Mouse (Mus musculus) lung, postnatal 0 days (tissue): ENCODE measurements around the gene Gm614. TPM values are rescaled to one million over a fixed set of nuclear protein-coding genes. Genes with fewer than 3 reads are reported as not detected.

Source experiments
- ATAC-seq: fragments of 200-750 bp; cut with Nextera tagmentation; 2 replicates; pipeline ENCODE4 v1.8.0; 2017; ENCODE audit warnings: moderate library complexity
- DNase-seq: peaks from one replicate; pipeline ENCODE4 v3.0.0-alpha.2; 2016; ENCODE audit warnings: low spot score
- H3K27ac ChIP-seq: fragments of 300-500 bp; sonication (generic); 2 replicates; pipeline ENCODE4 v1.5.1; 2014; ENCODE audit warnings: antibody characterized with exemption, mild to moderate bottlenecking, low read length, mixed read lengths
- H3K27me3 ChIP-seq: fragments of 300-500 bp; sonication (generic); replicated peaks from 2 replicates; pipeline ENCODE4 v1.6.1; 2014; ENCODE audit warnings: low read length, mixed read lengths; ENCODE audit not compliant: insufficient read depth
- H3K36me3 ChIP-seq: fragments of 300-500 bp; sonication (generic); 2 replicates; pipeline ENCODE4 v1.6.1; 2014; ENCODE audit warnings: low read length, mixed read lengths; ENCODE audit not compliant: insufficient read depth
- H3K4me1 ChIP-seq: fragments of 300-500 bp; sonication (generic); 2 replicates; pipeline ENCODE4 v1.6.1; 2014; ENCODE audit warnings: antibody characterized with exemption, low read depth, low read length, mixed read lengths; ENCODE audit not compliant: insufficient read depth
- H3K4me2 ChIP-seq: fragments of 300-500 bp; sonication (generic); replicated peaks from 2 replicates; pipeline ENCODE4 v1.6.1; 2014; ENCODE audit warnings: low read depth, mild to moderate bottlenecking, low read length, moderate library complexity, mixed read lengths
- H3K4me3 ChIP-seq: fragments of 300-500 bp; sonication (generic); 2 replicates; pipeline ENCODE4 v1.5.1; 2014; ENCODE audit warnings: low read depth, low read length
- H3K9ac ChIP-seq: fragments of 300-500 bp; sonication (generic); replicated peaks from 2 replicates; pipeline ENCODE4 v1.6.1; 2014; ENCODE audit warnings: low read depth, mild to moderate bottlenecking
- H3K9me3 ChIP-seq: fragments of 300-500 bp; sonication (generic); 2 replicates; pipeline ENCODE4 v1.6.1; 2016; ENCODE audit warnings: low read length, mixed read lengths
- CTCF ChIP-seq: IDR thresholded peaks from 2 replicates; pipeline ENCODE4 v1.5.1; 2016; ENCODE audit warnings: antibody characterized with exemption, mild to moderate bottlenecking
- EP300 ChIP-seq: IDR thresholded peaks from 2 replicates; pipeline ENCODE4 v1.6.1; 2016; ENCODE audit warnings: antibody characterized with exemption, mild to moderate bottlenecking, control low read depth
- WGBS: fragments of 180-500 bp; shearing (Covaris S2); extraction: QIAGEN DNeasy Blood & Tissue Kit; methylation state at CpG from one replicate; pipeline ENCODE4 v1.1.7; 2014; 5-methylcytosine and 5-hydroxymethylcytosine counted together
- polyA plus RNA-seq: library from polyadenylated mRNA; unstranded; fragments of >200 nt; fragmentation: Nextera tagmentation; extraction: Ambion mirVana; gene quantifications from 2 replicates; pipeline ENCODE4 v1.2.1, GENCODE M21; 2015

Gene Gm614
- polyA plus RNA-seq, 1 experiment from 2014 or later: 0.27 TPM

DNA sequence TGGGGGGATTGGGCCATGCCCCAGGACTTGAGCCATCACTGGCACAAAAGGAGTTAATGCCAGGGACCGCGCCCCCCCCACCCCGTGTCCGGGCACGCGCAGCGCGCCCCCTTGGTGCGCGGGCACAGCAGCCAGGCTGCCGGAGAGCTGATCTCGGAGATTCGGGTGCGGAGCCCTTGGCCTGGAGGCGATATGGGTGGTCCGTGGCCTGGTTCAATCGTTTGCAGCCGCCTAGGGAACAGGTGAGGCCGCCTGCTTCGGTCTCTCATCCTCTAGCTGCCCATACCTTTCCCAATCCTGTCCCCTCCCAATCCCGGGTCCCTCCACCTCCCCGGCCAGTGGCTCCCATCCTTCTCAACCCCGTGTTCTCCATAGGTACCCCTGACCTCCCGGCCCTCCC is 35.3 kb upstream of the Gm614 start, which contains the start of gene Nlgn3:
Gene Nlgn3, plus strand, starts transcription at position 114 of the 400 bp plus-strand sequence.
- ATAC-seq (no peak), DNase-seq (no peak)
- Histone ChIP-seq H3K9me3 (no peaks in the 10 kb centered on the region), H3K4me2 (peak within 1 kb of the TSS; percentile 37), H3K27me3 (no peaks in the 10 kb centered on the region), H3K36me3 (no peaks in the 10 kb centered on the region), H3K4me1 (no peaks in the 10 kb centered on the region), H3K4me3 (no peak within 1 kb of the TSS), H3K9ac (no peak within 1 kb of the TSS), H3K27ac (no peak within 1 kb of the TSS)
- TF ChIP-seq CTCF (no peak), EP300 (no peak)
- WGBS: 12% methylated on average over 15 of the region's 24 CpGs

GRCm38 (mm10) chrX:101290111-101290510 is 26.3 kb upstream of the Gm614 start:
- H3K4me3 ChIP-seq: no peak overlapping the region
- ATAC-seq (no peak), DNase-seq (no peak)
- no peak overlapping the region for H3K9ac ChIP-seq
- H3K4me1 ChIP-seq: no peaks in the 10 kb centered on the region
- H3K4me2 ChIP-seq: no peak overlapping the region
- peaks cover 4% of the 10 kb centered on the region for H3K36me3 ChIP-seq
- H3K27me3 ChIP-seq: no peaks in the 10 kb centered on the region
- no peak overlapping the region for H3K27ac ChIP-seq
- 83% methylated on average over 10 of the region's 10 CpGs for WGBS
- no peaks in the 10 kb centered on the region for H3K9me3 ChIP-seq
- TF ChIP-seq EP300: no peak
- TF ChIP-seq CTCF: no peak

- Histone ChIP-seq H3K9ac (no peak overlapping the region), H3K27me3 (no peaks in the 10 kb centered on the region), H3K4me1 (no peaks in the 10 kb centered on the region), H3K4me2 (no peak overlapping the region), H3K36me3 (peaks cover 4% of the 10 kb centered on the region), H3K9me3 (no peaks in the 10 kb centered on the region), H3K27ac (no peak overlapping the region), H3K4me3 (no peak overlapping the region)
- WGBS: 82% methylated on average over 7 of the region's 7 CpGs
- no peak for TF ChIP-seq EP300
- no peak for TF ChIP-seq CTCF
- DNase-seq: no peak
- no peak for ATAC-seq
These were observed 25.2 kb upstream of the Gm614 start for GRCm38 (mm10) chrX:101289037-101289436.

DNA sequence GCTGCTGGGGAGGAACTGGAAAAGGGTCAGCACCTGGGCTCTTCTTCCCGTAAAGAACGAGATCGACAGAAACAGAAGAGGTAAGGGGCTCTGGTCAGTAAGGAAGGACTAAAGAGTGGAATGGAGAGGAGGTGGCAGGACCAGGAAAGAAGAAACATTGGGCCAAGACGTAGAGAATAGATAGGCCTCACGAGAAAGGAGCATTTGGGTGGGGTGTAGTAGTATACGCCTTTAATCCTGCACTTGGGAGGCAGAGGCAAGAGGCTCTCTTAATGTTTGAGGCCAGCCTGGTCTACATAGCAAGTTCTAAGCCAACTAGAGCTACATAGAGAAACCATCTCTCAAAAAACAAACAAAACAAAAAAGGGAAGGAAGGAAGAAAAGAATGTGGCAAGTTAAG is 24.6 kb upstream of the Gm614 start:
- H3K36me3 ChIP-seq: peaks cover 4% of the 10 kb centered on the region
- DNase-seq (no peak), ATAC-seq (no peak)
- WGBS: 90% methylated on average over 6 of the region's 6 CpGs
- H3K9me3 ChIP-seq: no peaks in the 10 kb centered on the region
- TF ChIP-seq EP300 (no peak), CTCF (no peak)
- H3K4me1 ChIP-seq: no peaks in the 10 kb centered on the region
- H3K27me3 ChIP-seq: no peaks in the 10 kb centered on the region
- H3K4me3 ChIP-seq: no peak overlapping the region
- no peak overlapping the region for H3K27ac ChIP-seq
- no peak overlapping the region for H3K4me2 ChIP-seq
- H3K9ac ChIP-seq: no peak overlapping the region

DNA sequence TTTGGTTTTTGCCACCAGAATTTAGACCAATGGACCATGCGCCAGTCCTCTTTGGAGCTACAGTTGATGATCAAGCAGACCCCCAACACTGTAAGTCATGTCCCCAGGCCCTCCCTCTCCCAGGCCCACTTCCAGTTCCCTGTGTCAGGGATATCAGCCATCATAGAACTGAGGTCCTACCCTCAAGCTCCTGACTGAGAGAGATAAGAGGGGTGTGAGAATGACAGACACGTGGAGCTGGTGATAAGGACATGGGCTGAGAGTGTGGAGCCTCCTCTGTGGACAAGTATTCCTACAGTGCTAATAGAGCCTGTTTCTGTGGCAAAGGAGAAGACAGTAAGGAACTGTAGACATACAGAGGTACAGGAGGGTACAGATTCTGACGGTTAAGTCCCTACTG is 23.8 kb upstream of the Gm614 start:
- H3K9me3 ChIP-seq: no peaks in the 10 kb centered on the region
- no peak; the same call in 1 of the 2 replicates for ATAC-seq
- WGBS: 79% methylated on average over 3 of the region's 3 CpGs

DNA sequence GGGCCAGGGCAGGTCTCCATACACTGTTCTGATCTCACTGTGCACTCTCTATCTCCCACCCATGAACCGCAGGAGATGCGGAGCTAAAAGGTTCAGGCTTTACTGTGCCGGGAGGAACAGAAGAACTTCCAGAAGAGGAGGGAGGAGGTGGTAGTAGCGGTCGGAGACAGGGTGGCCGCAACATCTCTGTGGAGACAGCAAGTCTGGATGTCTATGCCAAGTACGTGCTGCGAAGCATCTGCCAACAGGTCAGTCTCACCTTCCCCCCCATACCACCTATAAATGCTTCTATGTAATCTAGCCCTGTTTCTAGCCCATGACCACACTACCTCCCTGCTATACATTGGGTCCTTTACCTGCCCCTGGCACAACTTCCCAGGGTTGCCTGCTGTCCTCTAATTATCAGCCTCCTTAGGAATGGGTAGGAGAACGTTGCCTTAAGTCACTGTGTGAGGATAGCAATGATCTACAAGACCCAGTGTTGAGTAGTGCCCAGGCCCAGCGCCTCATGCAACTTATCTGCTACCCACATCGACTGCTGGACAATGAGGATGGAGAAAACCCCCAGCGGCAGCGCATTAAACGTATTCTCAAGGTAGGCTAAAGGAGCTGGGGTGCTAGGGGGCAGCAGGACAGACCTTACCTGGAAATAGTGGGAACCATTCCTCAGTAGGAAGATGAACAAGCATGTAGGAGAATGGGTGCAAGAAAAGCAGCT is 22.3 kb upstream of the Gm614 start:
- ATAC-seq (no peak), DNase-seq (no peak)
- 91% methylated on average over 14 of the region's 14 CpGs for WGBS
- Histone ChIP-seq H3K4me2 (no peak overlapping the region), H3K27me3 (no peaks in the 10 kb centered on the region), H3K4me3 (no peak overlapping the region), H3K36me3 (peaks cover 4% of the 10 kb centered on the region), H3K9ac (no peak overlapping the region), H3K27ac (no peak overlapping the region), H3K9me3 (no peaks in the 10 kb centered on the region), H3K4me1 (no peaks in the 10 kb centered on the region)
- TF ChIP-seq EP300 (no peak), CTCF (no peak)

More for the DNA sequence above, 23.8 kb upstream of the Gm614 start:
- Histone ChIP-seq H3K27ac (no peak overlapping the region), H3K27me3 (no peaks in the 10 kb centered on the region), H3K36me3 (peaks cover 4% of the 10 kb centered on the region), H3K4me2 (no peak overlapping the region), H3K9ac (no peak overlapping the region), H3K4me3 (no peak overlapping the region), H3K4me1 (no peaks in the 10 kb centered on the region)
- no peak for TF ChIP-seq EP300
- TF ChIP-seq CTCF: no peak
- no peak for DNase-seq
